Mouse (Mus musculus): Measurements from ENCODE around the gene Uap1. TPM values are rescaled to one million over a fixed set of nuclear protein-coding genes. Genes with fewer than 3 reads are reported as not detected.

Gene Uap1
- polyA plus RNA-seq, 1 experiment from 2014 or later: 62.4 TPM

GRCm38 (mm10) chr1:170160397-170160938, 14.3 kb downstream of the Uap1 start:
- Histone ChIP-seq H3K27ac (ENCODE audit: low read depth, low read length) (no peak overlapping the region), H3K4me3 (ENCODE audit: low read depth, low read length) (no peak overlapping the region)
- 52% methylated on average over 3 of the region's 3 CpGs for WGBS

GRCm38 (mm10) chr1:170159707-170160106, 15.1 kb downstream of the Uap1 start:
- Histone ChIP-seq H3K4me2 (ENCODE audit: low read depth, low read length) (no peak overlapping the region), H3K9ac (replicated peaks; ENCODE audit: low read depth, low read length) (no peak overlapping the region), H3K27me3 (ENCODE audit: control insufficient read depth, insufficient read depth, low read length) (no peaks in the 10 kb centered on the region), H3K27ac (ENCODE audit: low read depth, low read length) (no peak overlapping the region), H3K4me1 (ENCODE audit: control insufficient read depth, insufficient read depth, low read length) (no peaks in the 10 kb centered on the region), H3K9me3 (ENCODE audit: control insufficient read depth, low read length) (no peaks in the 10 kb centered on the region), H3K4me3 (ENCODE audit: low read depth, low read length) (no peak overlapping the region), H3K36me3 (ENCODE audit: control insufficient read depth, insufficient read depth, low read length) (peaks cover 4% of the 10 kb centered on the region; the same call in 1 of the 2 replicates)
- 87% methylated on average over 2 of the region's 2 CpGs for WGBS
- peak; percentile 31; the same call in 1 of the 2 replicates for ATAC-seq (ENCODE audit: low read depth)

More at GRCm38 (mm10) chr1:170160397-170160938, 14.3 kb downstream of the Uap1 start:
- H3K36me3 ChIP-seq (ENCODE audit: control insufficient read depth, insufficient read depth, low read length): peaks cover 4% of the 10 kb centered on the region; the same call in 1 of the 2 replicates
- H3K27me3 ChIP-seq (ENCODE audit: control insufficient read depth, insufficient read depth, low read length): no peaks in the 10 kb centered on the region
- no peak for ATAC-seq (ENCODE audit: low read depth)
- no peak overlapping the region for H3K4me2 ChIP-seq (ENCODE audit: low read depth, low read length)
- no peaks in the 10 kb centered on the region for H3K4me1 ChIP-seq (ENCODE audit: control insufficient read depth, insufficient read depth, low read length)
- H3K9ac ChIP-seq (replicated peaks; ENCODE audit: low read depth, low read length): no peak overlapping the region
- no peaks in the 10 kb centered on the region for H3K9me3 ChIP-seq (ENCODE audit: control insufficient read depth, low read length)

DNA sequence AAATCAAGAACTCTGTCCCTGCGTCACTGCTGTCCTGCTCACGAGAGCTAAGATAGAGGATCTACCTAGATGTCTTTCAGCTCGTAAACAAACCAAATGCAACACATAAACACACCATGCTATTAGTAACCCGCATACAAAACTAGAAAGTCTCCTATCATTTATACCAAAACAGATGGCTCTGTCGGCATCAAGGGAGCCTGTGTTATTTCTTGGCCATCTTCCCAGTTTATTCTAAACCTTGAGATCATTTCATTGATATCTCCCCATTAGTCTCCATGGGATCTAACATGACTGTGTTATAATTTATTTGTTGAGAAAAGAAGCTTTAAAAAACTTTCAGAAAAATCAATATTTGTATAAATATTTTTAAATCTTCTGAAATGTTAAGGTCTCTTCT, 19.0 kb downstream of the Uap1 start:
- H3K9ac ChIP-seq (replicated peaks; ENCODE audit: low read depth, low read length): no peak overlapping the region
- H3K4me2 ChIP-seq (ENCODE audit: low read depth, low read length): no peak overlapping the region
- H3K4me3 ChIP-seq (ENCODE audit: low read depth, low read length): no peak overlapping the region
- no peaks in the 10 kb centered on the region for H3K9me3 ChIP-seq (ENCODE audit: control insufficient read depth, low read length)
- no peaks in the 10 kb centered on the region for H3K4me1 ChIP-seq (ENCODE audit: control insufficient read depth, insufficient read depth, low read length)
- no peak overlapping the region for H3K27ac ChIP-seq (ENCODE audit: low read depth, low read length)
- 73% methylated on average over 5 of the region's 5 CpGs for WGBS
- ATAC-seq (ENCODE audit: low read depth): no peak; the same call in 1 of the 2 replicates
- 0 out of 2 replicates have a peak, but pooled peaks cover 4% of the 10 kb centered on the region for H3K36me3 ChIP-seq (ENCODE audit: control insufficient read depth, insufficient read depth, low read length)
- no peaks in the 10 kb centered on the region for H3K27me3 ChIP-seq (ENCODE audit: control insufficient read depth, insufficient read depth, low read length)

GRCm38 (mm10) chr1:170155298-170155697, 19.5 kb downstream of the Uap1 start:
- no peaks in the 10 kb centered on the region for H3K4me1 ChIP-seq (ENCODE audit: control insufficient read depth, insufficient read depth, low read length)
- H3K27me3 ChIP-seq (ENCODE audit: control insufficient read depth, insufficient read depth, low read length): no peaks in the 10 kb centered on the region
- no peak overlapping the region for H3K4me2 ChIP-seq (ENCODE audit: low read depth, low read length)
- WGBS: 85% methylated on average over 2 of the region's 2 CpGs
- peaks cover 5% of the 10 kb centered on the region; the same call in 1 of the 2 replicates for H3K36me3 ChIP-seq (ENCODE audit: control insufficient read depth, insufficient read depth, low read length)
- H3K9ac ChIP-seq (replicated peaks; ENCODE audit: low read depth, low read length): no peak overlapping the region
- ATAC-seq (ENCODE audit: low read depth): no peak
- no peak overlapping the region for H3K27ac ChIP-seq (ENCODE audit: low read depth, low read length)
- H3K9me3 ChIP-seq (ENCODE audit: control insufficient read depth, low read length): no peaks in the 10 kb centered on the region
- H3K4me3 ChIP-seq (ENCODE audit: low read depth, low read length): no peak overlapping the region

- H3K4me1 ChIP-seq (ENCODE audit: control insufficient read depth, insufficient read depth, low read length): no peaks in the 10 kb centered on the region
- H3K4me2 ChIP-seq (ENCODE audit: low read depth, low read length): no peak overlapping the region
- no peaks in the 10 kb centered on the region for H3K27me3 ChIP-seq (ENCODE audit: control insufficient read depth, insufficient read depth, low read length)
- H3K36me3 ChIP-seq (ENCODE audit: control insufficient read depth, insufficient read depth, low read length): peaks cover 10% of the 10 kb centered on the region; the same call in 1 of the 2 replicates
- no peak overlapping the region for H3K9ac ChIP-seq (replicated peaks; ENCODE audit: low read depth, low read length)
- no peak overlapping the region for H3K4me3 ChIP-seq (ENCODE audit: low read depth, low read length)
- ATAC-seq (ENCODE audit: low read depth): no peak
- H3K9me3 ChIP-seq (ENCODE audit: control insufficient read depth, low read length): no peaks in the 10 kb centered on the region
- H3K27ac ChIP-seq (ENCODE audit: low read depth, low read length): no peak overlapping the region
- 76% methylated on average over 8 of the region's 8 CpGs for WGBS
Observed at GRCm38 (mm10) chr1:170153986-170154385, 20.8 kb downstream of the Uap1 start.

- Histone ChIP-seq H3K9me3 (ENCODE audit: control insufficient read depth, low read length) (no peaks in the 10 kb centered on the region), H3K4me1 (ENCODE audit: control insufficient read depth, insufficient read depth, low read length) (no peaks in the 10 kb centered on the region), H3K4me2 (ENCODE audit: low read depth, low read length) (no peak overlapping the region), H3K36me3 (ENCODE audit: control insufficient read depth, insufficient read depth, low read length) (peaks cover 6% of the 10 kb centered on the region; the same call in 1 of the 2 replicates), H3K9ac (replicated peaks; ENCODE audit: low read depth, low read length) (no peak overlapping the region), H3K27me3 (ENCODE audit: control insufficient read depth, insufficient read depth, low read length) (no peaks in the 10 kb centered on the region), H3K4me3 (ENCODE audit: low read depth, low read length) (no peak overlapping the region), H3K27ac (ENCODE audit: low read depth, low read length) (no peak overlapping the region)
- no peak for ATAC-seq (ENCODE audit: low read depth)
- WGBS: 91% methylated on average over 2 of the region's 2 CpGs
Observed at GRCm38 (mm10) chr1:170152552-170152951, 22.2 kb downstream of the Uap1 start.

DNA sequence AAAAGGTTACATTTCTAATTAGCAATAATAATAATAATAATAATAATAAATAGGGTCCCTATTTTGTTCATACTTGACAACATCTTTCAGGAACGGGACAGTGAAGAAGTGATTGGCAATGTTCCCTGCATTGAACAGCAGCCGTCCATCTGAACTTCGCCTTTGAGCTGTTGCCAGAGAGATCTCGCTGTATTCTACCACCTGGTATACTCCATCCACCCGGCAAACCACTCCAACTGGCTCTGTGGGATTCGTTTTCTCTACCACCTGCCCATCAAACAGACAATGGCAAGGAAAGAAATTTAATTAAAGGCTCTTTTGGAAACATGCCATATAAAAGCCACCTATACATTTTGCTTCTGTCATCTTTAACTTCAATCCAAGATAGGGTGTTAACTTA, 23.9 kb downstream of the Uap1 start:
- H3K4me1 ChIP-seq (ENCODE audit: control insufficient read depth, insufficient read depth, low read length): no peaks in the 10 kb centered on the region
- H3K27ac ChIP-seq (ENCODE audit: low read depth, low read length): no peak overlapping the region
- H3K9me3 ChIP-seq (ENCODE audit: control insufficient read depth, low read length): no peaks in the 10 kb centered on the region
- 72% methylated on average over 6 of the region's 6 CpGs for WGBS
- peaks cover 10% of the 10 kb centered on the region; the same call in 1 of the 2 replicates for H3K36me3 ChIP-seq (ENCODE audit: control insufficient read depth, insufficient read depth, low read length)
- H3K4me3 ChIP-seq (ENCODE audit: low read depth, low read length): no peak overlapping the region
- no peak overlapping the region for H3K4me2 ChIP-seq (ENCODE audit: low read depth, low read length)
- no peak overlapping the region for H3K9ac ChIP-seq (replicated peaks; ENCODE audit: low read depth, low read length)
- ATAC-seq (ENCODE audit: low read depth): no peak
- no peaks in the 10 kb centered on the region for H3K27me3 ChIP-seq (ENCODE audit: control insufficient read depth, insufficient read depth, low read length)

GRCm38 (mm10) chr1:170149756-170150155, 25.0 kb downstream of the Uap1 start:
- WGBS: 92% methylated on average over 4 of the region's 4 CpGs

DNA sequence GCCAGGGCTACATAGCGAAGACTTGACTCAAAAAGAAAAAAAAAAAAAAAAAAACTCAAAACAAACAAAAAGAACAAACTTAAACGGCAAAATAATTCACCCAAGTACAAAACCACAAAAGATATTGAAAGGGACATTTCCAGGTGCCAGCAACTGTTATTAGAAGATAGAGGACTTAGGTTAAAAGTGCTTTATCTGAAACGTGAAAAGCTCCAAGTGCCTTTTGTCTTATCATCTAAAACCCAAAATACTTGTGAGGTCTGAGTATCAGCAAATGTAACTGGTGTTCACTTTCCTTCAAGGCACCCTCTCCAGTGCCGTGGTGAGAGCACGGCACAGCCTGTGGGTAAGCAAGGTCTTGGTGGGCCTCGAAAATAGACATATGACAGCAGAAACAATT, 26.2 kb downstream of the Uap1 start:
- no peaks in the 10 kb centered on the region for H3K27me3 ChIP-seq (ENCODE audit: control insufficient read depth, insufficient read depth, low read length)
- H3K27ac ChIP-seq (ENCODE audit: low read depth, low read length): no peak overlapping the region
- no peak overlapping the region for H3K4me2 ChIP-seq (ENCODE audit: low read depth, low read length)
- no peak overlapping the region for H3K4me3 ChIP-seq (ENCODE audit: low read depth, low read length)
- H3K4me1 ChIP-seq (ENCODE audit: control insufficient read depth, insufficient read depth, low read length): no peaks in the 10 kb centered on the region
- H3K9ac ChIP-seq (replicated peaks; ENCODE audit: low read depth, low read length): no peak overlapping the region
- no peaks in the 10 kb centered on the region for H3K9me3 ChIP-seq (ENCODE audit: control insufficient read depth, low read length)
- WGBS: 93% methylated on average over 6 of the region's 6 CpGs
- H3K36me3 ChIP-seq (ENCODE audit: control insufficient read depth, insufficient read depth, low read length): peaks cover 10% of the 10 kb centered on the region; the same call in 1 of the 2 replicates
- ATAC-seq (ENCODE audit: low read depth): no peak

More at GRCm38 (mm10) chr1:170149756-170150155, 25.0 kb downstream of the Uap1 start:
- Histone ChIP-seq H3K4me2 (ENCODE audit: low read depth, low read length) (no peak overlapping the region), H3K4me3 (ENCODE audit: low read depth, low read length) (no peak overlapping the region), H3K27me3 (ENCODE audit: control insufficient read depth, insufficient read depth, low read length) (no peaks in the 10 kb centered on the region), H3K4me1 (ENCODE audit: control insufficient read depth, insufficient read depth, low read length) (no peaks in the 10 kb centered on the region), H3K9ac (replicated peaks; ENCODE audit: low read depth, low read length) (no peak overlapping the region), H3K36me3 (ENCODE audit: control insufficient read depth, insufficient read depth, low read length) (peaks cover 10% of the 10 kb centered on the region; the same call in 1 of the 2 replicates), H3K9me3 (ENCODE audit: control insufficient read depth, low read length) (no peaks in the 10 kb centered on the region), H3K27ac (ENCODE audit: low read depth, low read length) (no peak overlapping the region)
- ATAC-seq (ENCODE audit: low read depth): no peak
